Mouse (Mus musculus) G1E (cell line): ENCODE measurements around the gene Ankrd55.

Experiments
- CTCF ChIP-seq: IDR thresholded peaks from 2 replicates; pipeline ENCODE4 v1.5.1; 2012; ENCODE audit warnings: low read depth, low read length, inconsistent platforms, mixed read lengths
- GATA1 ChIP-seq: IDR thresholded peaks from 2 replicates; pipeline ENCODE4 v1.6.1; 2012; ENCODE audit warnings: borderline replicate concordance, low read length, inconsistent platforms, mixed read lengths

DNA sequence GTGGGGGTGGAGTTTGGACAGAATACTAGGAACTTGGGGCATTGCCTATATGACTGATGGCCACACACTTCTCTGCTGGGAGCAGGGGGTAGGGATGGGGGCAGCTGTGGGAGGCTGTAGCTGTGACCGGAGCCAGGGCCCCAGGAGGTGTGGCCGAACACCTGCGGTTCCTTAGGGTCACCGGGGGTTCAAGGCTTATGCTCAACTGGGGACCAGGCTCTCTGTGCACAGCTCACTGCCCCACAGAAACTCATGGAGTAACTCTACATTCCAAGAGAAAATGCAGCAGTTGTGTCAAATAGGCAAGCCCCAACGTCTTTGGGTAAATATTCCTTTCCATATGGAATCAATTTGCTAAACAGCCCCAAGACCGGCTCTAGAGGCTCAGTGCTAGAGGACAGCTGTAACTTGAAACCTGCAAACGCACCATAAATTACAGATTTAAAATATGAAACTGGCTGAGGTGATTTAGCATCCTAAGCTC is 58.5 kb downstream of the Ankrd55 start:
- TF ChIP-seq CTCF (no peak), GATA1 (no peak)
